Mouse (Mus musculus): ENCODE measurements at regions not wholly inside any gene's neighbourhood (a gene's known extent, or its start where the extent isn't known, plus 50 kb on each side); places are given as distances from the start of the nearest gene placed in this dataset.

- 65% methylated on average over 2 of the region's 2 CpGs for WGBS
- Histone ChIP-seq H3K27ac (ENCODE audit: control insufficient read depth, insufficient read depth, low read depth, low read length, poor library complexity) (no peak overlapping the region), H3K4me3 (replicated peaks; ENCODE audit: control insufficient read depth, low read depth, low read length) (no peak overlapping the region), H3K4me1 (ENCODE audit: control insufficient read depth, insufficient read depth, low read length) (no peaks in the 10 kb centered on the region)
- TF ChIP-seq CTCF (IDR thresholded peaks at IDR 0.05; ENCODE audit: control insufficient read depth, insufficient read depth, low read length) (no peak), POLR2A (IDR thresholded peaks at IDR 0.05; ENCODE audit: borderline replicate concordance, control insufficient read depth, low read depth, low read length) (no peak)
These were observed 63.4 kb upstream of the Xylt1 start for GRCm38 (mm10) chr7:117317362-117317761.

GRCm38 (mm10) chr7:117320552-117320951, 60.2 kb upstream of the Xylt1 start:
- 30% methylated on average over 6 of the region's 6 CpGs for WGBS

More at GRCm38 (mm10) chr7:117320552-117320951, 60.2 kb upstream of the Xylt1 start:
- TF ChIP-seq POLR2A (IDR thresholded peaks at IDR 0.05; ENCODE audit: borderline replicate concordance, control insufficient read depth, low read depth, low read length) (no peak), CTCF (IDR thresholded peaks at IDR 0.05; ENCODE audit: control insufficient read depth, insufficient read depth, low read length) (no peak)
- Histone ChIP-seq H3K4me1 (ENCODE audit: control insufficient read depth, insufficient read depth, low read length) (no peaks in the 10 kb centered on the region), H3K4me3 (replicated peaks; ENCODE audit: control insufficient read depth, low read depth, low read length) (no peak overlapping the region), H3K27ac (ENCODE audit: control insufficient read depth, insufficient read depth, low read depth, low read length, poor library complexity) (no peak overlapping the region)
